Mouse (Mus musculus) G1E (cell line): ENCODE results near the gene Wdr83os.

Source experiments
- CTCF ChIP-seq: IDR thresholded peaks from 2 replicates; pipeline ENCODE4 v1.5.1; 2012; ENCODE audit warnings: low read depth, low read length, inconsistent platforms, mixed read lengths
- POLR2AphosphoS5 ChIP-seq: IDR thresholded peaks from 2 replicates; pipeline ENCODE4 v1.6.1; 2012; ENCODE audit warnings: low read depth, low read length, inconsistent platforms; ENCODE audit not compliant: insufficient replicate concordance
- TAL1 ChIP-seq: conservative IDR thresholded peaks from 2 replicates; pipeline ENCODE4 v1.6.1; 2012; ENCODE audit warnings: low read depth, low read length, inconsistent platforms, mixed read lengths

GRCm38 (mm10) chr8:85036718-85037365, 43.7 kb upstream of the Wdr83os start, which contains the start of gene Tnpo2:
- TF ChIP-seq POLR2AphosphoS5 (no peak), CTCF (no peak), TAL1 (no peak)
